Mouse (Mus musculus): Measurements from ENCODE around the gene Kdsr. TPM values are rescaled to one million over a fixed set of nuclear protein-coding genes. Genes with fewer than 3 reads are reported as not detected.

The Kdsr gene
- polyA plus RNA-seq, 1 experiment from 2014 or later = 18.1 TPM

DNA sequence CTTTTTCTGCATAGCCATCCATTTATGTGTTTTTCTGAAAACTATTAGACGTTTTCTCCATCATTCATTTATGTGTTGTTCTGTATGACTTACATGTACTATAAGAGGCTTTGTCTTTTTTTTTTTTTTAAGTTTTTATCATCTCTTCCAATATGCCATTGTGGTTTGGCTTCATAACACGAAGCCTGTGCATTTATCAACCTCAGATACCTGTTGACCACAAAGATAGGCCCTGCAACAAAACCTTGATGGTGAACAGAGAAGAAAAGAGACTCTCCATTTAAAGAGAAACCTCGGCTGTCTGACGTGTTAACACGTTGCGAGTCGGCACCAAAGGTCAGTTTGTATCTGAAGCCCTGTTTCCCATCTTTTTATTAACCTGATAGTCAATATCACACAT is 49.3 kb downstream of the Kdsr start:
- Histone ChIP-seq H3K4me3 (replicated peaks; ENCODE audit: low read depth, low read length) (no peak overlapping the region), H3K4me2 (ENCODE audit: low read length) (peak overlapping the region; percentile 41), H3K36me3 (ENCODE audit: control insufficient read depth, insufficient read depth, low read length) (no peaks in the 10 kb centered on the region), H3K4me1 (ENCODE audit: control insufficient read depth, insufficient read depth, low read length) (peaks cover 22% of the 10 kb centered on the region), H3K27ac (replicated peaks; ENCODE audit: low read depth, low read length) (no peak overlapping the region), H3K9me3 (ENCODE audit: control insufficient read depth, low read length) (no peaks in the 10 kb centered on the region), H3K9ac (replicated peaks; ENCODE audit: low read length) (no peak overlapping the region), H3K27me3 (ENCODE audit: control insufficient read depth, insufficient read depth, low read length) (no peaks in the 10 kb centered on the region)
- ATAC-seq (ENCODE audit: low FRiP score, low TSS enrichment) (no peak), DNase-seq (no peak)
- 84% methylated on average over 7 of the region's 7 CpGs for WGBS

DNA sequence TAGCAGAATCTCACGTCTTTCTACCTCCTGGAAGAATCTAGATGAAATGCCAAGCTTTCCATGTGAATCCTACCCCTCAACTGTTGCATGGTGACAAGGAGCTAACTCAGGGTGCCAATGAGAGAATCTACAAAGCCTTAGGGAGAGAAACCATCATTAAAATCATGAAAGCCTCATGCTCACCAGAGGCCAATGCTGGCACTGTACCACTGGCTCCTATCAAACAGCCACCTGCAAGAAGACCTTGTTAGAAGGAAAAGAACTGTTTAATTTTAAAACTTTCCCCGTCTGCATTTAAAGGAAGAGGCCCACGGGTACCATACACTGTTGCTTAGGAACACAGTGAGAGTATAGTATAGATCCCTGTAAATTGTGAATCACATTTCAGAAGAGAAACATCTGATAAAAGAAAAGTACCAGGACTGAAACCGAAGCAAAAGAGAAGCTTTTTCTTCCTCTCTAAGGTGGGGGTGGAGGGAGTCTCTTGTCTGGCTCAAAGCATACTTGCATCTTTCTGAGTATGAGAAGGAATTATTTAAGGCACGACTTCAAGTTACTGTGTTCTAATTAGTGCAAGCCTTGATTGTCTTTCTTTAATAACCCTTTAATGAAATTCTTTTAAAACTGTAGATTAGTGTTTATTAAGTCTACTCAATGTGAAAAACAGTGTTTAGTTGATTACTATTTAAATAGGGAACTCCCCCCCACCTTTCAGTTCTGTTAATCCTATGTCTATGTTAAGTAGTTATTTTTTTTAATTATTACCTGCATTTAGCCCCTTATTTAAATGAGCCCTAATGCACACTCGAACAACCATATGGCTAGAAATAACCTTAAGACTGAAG is 52.3 kb downstream of the Kdsr start:
- ATAC-seq (ENCODE audit: low FRiP score, low TSS enrichment) = no peak
- Histone ChIP-seq H3K27ac (replicated peaks; ENCODE audit: low read depth, low read length) (no peak overlapping the region), H3K9ac (replicated peaks; ENCODE audit: low read length) (no peak overlapping the region), H3K27me3 (ENCODE audit: control insufficient read depth, insufficient read depth, low read length) (no peaks in the 10 kb centered on the region), H3K4me2 (ENCODE audit: low read length) (no peak overlapping the region), H3K9me3 (ENCODE audit: control insufficient read depth, low read length) (no peaks in the 10 kb centered on the region), H3K4me3 (replicated peaks; ENCODE audit: low read depth, low read length) (no peak overlapping the region), H3K36me3 (ENCODE audit: control insufficient read depth, insufficient read depth, low read length) (no peaks in the 10 kb centered on the region), H3K4me1 (ENCODE audit: control insufficient read depth, insufficient read depth, low read length) (peaks cover 19% of the 10 kb centered on the region)
- DNase-seq = no peak
- WGBS = 80% methylated on average over 6 of the region's 6 CpGs

DNA sequence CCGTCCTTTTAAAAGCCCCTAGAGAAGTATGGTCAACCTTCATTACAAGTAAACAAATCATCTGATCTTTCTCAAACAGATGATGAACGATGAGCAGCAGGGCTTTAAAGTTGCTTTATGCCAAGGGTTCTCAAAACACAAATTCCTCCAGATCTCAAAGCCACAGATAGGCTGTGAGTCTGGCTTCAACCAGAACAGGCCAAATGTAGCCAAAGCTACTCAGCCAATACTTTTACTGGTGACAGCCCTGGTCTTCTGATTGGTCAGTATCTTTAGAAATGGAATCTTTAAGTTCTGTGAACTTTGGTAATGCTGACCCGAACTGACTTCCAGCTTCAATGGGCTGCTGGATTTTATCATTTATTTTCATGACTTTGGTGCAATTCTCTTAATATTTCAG is 56.3 kb downstream of the Kdsr start:
- Histone ChIP-seq H3K4me2 (ENCODE audit: low read length) (no peak overlapping the region), H3K4me3 (replicated peaks; ENCODE audit: low read depth, low read length) (no peak overlapping the region), H3K27ac (replicated peaks; ENCODE audit: low read depth, low read length) (no peak overlapping the region), H3K36me3 (ENCODE audit: control insufficient read depth, insufficient read depth, low read length) (no peaks in the 10 kb centered on the region), H3K9me3 (ENCODE audit: control insufficient read depth, low read length) (no peaks in the 10 kb centered on the region), H3K9ac (replicated peaks; ENCODE audit: low read length) (no peak overlapping the region), H3K27me3 (ENCODE audit: control insufficient read depth, insufficient read depth, low read length) (no peaks in the 10 kb centered on the region), H3K4me1 (ENCODE audit: control insufficient read depth, insufficient read depth, low read length) (0 out of 2 replicates have a peak, but pooled peaks cover 6% of the 10 kb centered on the region)
- no peak for ATAC-seq (ENCODE audit: low FRiP score, low TSS enrichment)
- WGBS = 56% methylated on average over 3 of the region's 3 CpGs
- no peak for DNase-seq

DNA sequence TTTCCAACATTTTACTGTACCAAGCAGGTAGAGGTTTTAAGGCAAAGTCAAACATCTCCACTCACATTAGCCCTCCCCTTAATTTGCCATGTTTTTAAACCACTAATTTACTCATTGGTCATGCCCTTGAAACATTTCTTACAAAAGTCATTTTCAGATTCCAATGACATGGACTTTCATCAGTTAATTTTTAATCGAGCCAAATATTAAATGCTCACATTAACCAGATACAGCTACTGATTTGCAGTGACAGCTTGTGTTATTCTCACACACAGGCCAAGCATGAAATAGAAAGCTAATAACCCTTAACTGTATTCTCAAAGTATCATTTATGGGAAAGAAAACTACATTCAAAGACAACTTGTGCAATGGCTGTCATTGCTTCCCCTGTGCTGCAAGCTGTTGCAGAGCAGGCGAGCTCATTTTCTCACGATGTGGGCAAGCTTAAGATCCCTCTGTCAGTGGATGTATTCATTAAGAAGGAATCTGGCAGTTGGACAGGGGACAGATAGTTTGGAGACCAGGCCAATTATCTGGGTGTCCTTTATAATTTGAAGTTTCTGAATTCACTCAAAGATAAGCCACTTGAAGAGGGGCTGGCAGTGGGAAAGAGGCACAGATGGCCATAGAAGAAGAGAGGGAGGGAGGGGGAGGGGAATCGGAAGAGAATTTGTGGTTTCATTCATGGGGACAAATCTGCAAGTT is 56.9 kb downstream of the Kdsr start:
- no peaks in the 10 kb centered on the region for H3K36me3 ChIP-seq (ENCODE audit: control insufficient read depth, insufficient read depth, low read length)
- 52% methylated on average over 4 of the region's 4 CpGs for WGBS
- H3K4me1 ChIP-seq (ENCODE audit: control insufficient read depth, insufficient read depth, low read length) = 0 out of 2 replicates have a peak, but pooled peaks cover 6% of the 10 kb centered on the region
- no peaks in the 10 kb centered on the region for H3K9me3 ChIP-seq (ENCODE audit: control insufficient read depth, low read length)
- no peak overlapping the region for H3K27ac ChIP-seq (replicated peaks; ENCODE audit: low read depth, low read length)
- DNase-seq (peak; percentile 58), ATAC-seq (ENCODE audit: low FRiP score, low TSS enrichment) (peak; percentile 46; the same call in 1 of the 2 replicates)
- no peaks in the 10 kb centered on the region for H3K27me3 ChIP-seq (ENCODE audit: control insufficient read depth, insufficient read depth, low read length)
- H3K4me2 ChIP-seq (ENCODE audit: low read length) = no peak overlapping the region
- H3K4me3 ChIP-seq (replicated peaks; ENCODE audit: low read depth, low read length) = no peak overlapping the region
- no peak overlapping the region for H3K9ac ChIP-seq (replicated peaks; ENCODE audit: low read length)

DNA sequence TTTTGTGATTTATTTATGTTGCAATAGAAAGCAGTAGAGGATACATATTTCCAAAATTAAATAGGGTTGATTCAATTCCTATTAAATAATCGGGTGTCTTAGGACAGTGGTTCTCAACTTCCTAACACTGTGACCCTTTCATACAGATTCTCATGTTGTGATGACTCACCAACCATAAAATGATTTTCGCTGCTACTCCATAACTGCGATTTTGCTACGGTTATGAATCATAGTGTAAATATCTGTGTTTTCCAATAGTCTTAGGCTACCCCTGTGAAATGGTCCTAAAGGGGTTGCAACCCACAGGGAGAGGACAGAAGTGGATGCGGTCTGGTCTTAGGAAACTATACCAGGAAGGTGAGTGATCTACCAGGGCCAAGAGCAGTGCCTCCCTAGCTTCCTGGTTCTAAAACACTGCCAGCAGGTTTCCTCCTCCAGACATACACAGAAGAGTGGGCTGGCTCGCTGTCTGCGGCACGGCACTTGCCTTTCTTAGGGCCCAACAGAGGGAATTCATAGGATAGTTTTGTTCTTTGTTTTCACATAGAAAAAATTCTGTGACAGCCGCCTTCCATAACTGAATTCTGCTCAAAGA is 58.9 kb downstream of the Kdsr start:
- Histone ChIP-seq H3K36me3 (ENCODE audit: control insufficient read depth, insufficient read depth, low read length) (no peaks in the 10 kb centered on the region), H3K4me2 (ENCODE audit: low read length) (no peak overlapping the region), H3K9ac (replicated peaks; ENCODE audit: low read length) (no peak overlapping the region), H3K4me3 (replicated peaks; ENCODE audit: low read depth, low read length) (no peak overlapping the region), H3K27ac (replicated peaks; ENCODE audit: low read depth, low read length) (no peak overlapping the region), H3K9me3 (ENCODE audit: control insufficient read depth, low read length) (no peaks in the 10 kb centered on the region), H3K27me3 (ENCODE audit: control insufficient read depth, insufficient read depth, low read length) (no peaks in the 10 kb centered on the region), H3K4me1 (ENCODE audit: control insufficient read depth, insufficient read depth, low read length) (0 out of 2 replicates have a peak, but pooled peaks cover 6% of the 10 kb centered on the region)
- 91% methylated on average over 9 of the region's 9 CpGs for WGBS
- DNase-seq = no peak
- no peak for ATAC-seq (ENCODE audit: low FRiP score, low TSS enrichment)

DNA sequence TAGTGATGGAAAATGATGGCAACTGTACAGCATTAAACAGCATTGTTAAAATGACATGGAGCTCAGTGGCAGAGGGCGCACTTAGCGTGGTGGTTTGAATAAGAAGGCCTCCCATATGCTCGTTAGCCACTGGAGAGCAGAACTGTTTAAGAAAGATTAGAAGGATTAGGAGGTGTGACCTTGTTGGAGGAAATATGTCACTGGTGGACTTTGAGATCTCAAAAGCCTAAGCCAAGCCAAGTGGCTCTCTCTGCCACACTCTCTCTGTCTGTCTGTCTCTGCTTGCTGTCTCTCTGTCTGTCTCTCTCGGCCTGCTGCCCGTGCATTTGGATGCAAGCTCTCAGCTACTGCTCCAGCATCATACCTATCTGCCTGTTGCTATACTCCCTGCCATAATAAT is 63.1 kb downstream of the Kdsr start:
- ATAC-seq (ENCODE audit: low FRiP score, low TSS enrichment) = no peak
- Histone ChIP-seq H3K4me2 (ENCODE audit: low read length) (no peak overlapping the region), H3K36me3 (ENCODE audit: control insufficient read depth, insufficient read depth, low read length) (no peaks in the 10 kb centered on the region), H3K4me1 (ENCODE audit: control insufficient read depth, insufficient read depth, low read length) (no peaks in the 10 kb centered on the region), H3K9me3 (ENCODE audit: control insufficient read depth, low read length) (no peaks in the 10 kb centered on the region), H3K9ac (replicated peaks; ENCODE audit: low read length) (no peak overlapping the region), H3K4me3 (replicated peaks; ENCODE audit: low read depth, low read length) (no peak overlapping the region), H3K27ac (replicated peaks; ENCODE audit: low read depth, low read length) (no peak overlapping the region), H3K27me3 (ENCODE audit: control insufficient read depth, insufficient read depth, low read length) (no peaks in the 10 kb centered on the region)
- 74% methylated on average over 5 of the region's 5 CpGs for WGBS
- no peak for DNase-seq

DNA sequence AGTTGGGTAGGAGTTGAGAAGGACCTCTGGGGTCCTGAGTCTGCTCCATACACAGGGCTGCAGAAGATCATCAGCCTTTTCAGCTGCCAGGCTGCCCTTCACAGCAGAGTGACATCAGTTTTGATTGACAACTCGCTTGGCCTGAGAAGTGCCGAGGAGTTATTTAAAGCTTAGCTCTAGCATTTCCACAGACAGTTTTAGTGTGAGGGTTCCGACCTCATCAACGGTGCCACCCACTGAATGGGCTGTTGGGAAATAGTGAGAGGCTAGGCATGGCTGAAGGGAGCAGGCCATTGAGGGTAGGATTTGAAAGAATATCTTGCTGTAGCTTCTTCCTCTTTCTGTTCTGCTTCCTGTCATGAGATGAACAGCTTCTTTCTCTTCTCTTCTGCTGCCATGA is 63.9 kb downstream of the Kdsr start:
- no peaks in the 10 kb centered on the region for H3K36me3 ChIP-seq (ENCODE audit: control insufficient read depth, insufficient read depth, low read length)
- WGBS = 86% methylated on average over 4 of the region's 4 CpGs

DNA sequence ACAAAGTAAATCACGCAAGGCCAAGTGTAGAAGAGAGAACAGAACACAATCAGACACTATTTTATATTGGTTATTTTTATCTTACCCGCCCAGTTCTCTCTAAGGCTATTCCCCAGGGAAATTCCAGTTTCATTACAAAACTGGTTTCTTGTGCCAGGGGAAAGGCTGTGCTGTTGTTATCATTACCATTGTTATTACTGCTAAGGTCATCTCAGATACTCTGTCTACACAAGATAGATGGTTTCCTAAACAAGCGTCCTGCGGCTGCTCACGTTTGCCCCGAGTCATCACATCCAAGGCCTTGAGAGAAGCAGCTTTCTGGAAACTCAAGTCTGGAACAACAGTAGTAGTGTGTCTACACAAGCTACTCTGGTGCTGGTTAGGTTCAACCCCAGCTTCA is 65.2 kb downstream of the Kdsr start:
- 94% methylated on average over 6 of the region's 6 CpGs for WGBS
- Histone ChIP-seq H3K27ac (replicated peaks; ENCODE audit: low read depth, low read length) (no peak overlapping the region), H3K4me1 (ENCODE audit: control insufficient read depth, insufficient read depth, low read length) (no peaks in the 10 kb centered on the region), H3K4me2 (ENCODE audit: low read length) (no peak overlapping the region), H3K36me3 (ENCODE audit: control insufficient read depth, insufficient read depth, low read length) (no peaks in the 10 kb centered on the region), H3K9me3 (ENCODE audit: control insufficient read depth, low read length) (no peaks in the 10 kb centered on the region), H3K4me3 (replicated peaks; ENCODE audit: low read depth, low read length) (no peak overlapping the region), H3K9ac (replicated peaks; ENCODE audit: low read length) (no peak overlapping the region), H3K27me3 (ENCODE audit: control insufficient read depth, insufficient read depth, low read length) (no peaks in the 10 kb centered on the region)
- DNase-seq = no peak
- no peak for ATAC-seq (ENCODE audit: low FRiP score, low TSS enrichment)

More for the DNA sequence above, 63.9 kb downstream of the Kdsr start:
- Histone ChIP-seq H3K9me3 (ENCODE audit: control insufficient read depth, low read length) (no peaks in the 10 kb centered on the region), H3K4me1 (ENCODE audit: control insufficient read depth, insufficient read depth, low read length) (no peaks in the 10 kb centered on the region), H3K9ac (replicated peaks; ENCODE audit: low read length) (no peak overlapping the region), H3K27me3 (ENCODE audit: control insufficient read depth, insufficient read depth, low read length) (no peaks in the 10 kb centered on the region), H3K4me3 (replicated peaks; ENCODE audit: low read depth, low read length) (no peak overlapping the region), H3K27ac (replicated peaks; ENCODE audit: low read depth, low read length) (no peak overlapping the region), H3K4me2 (ENCODE audit: low read length) (no peak overlapping the region)
- DNase-seq (no peak), ATAC-seq (ENCODE audit: low FRiP score, low TSS enrichment) (no peak)

Data from midbrain, embryonic 14.5 days (tissue).